Mouse (Mus musculus) brain, embryonic 14.5 days (tissue): ENCODE results near the gene Ptpn23.

ENCODE experiments used
- CTCF ChIP-seq: fragments of 200-500 bp; IDR thresholded peaks from 2 replicates; pipeline ENCODE4 v1.5.1; 2012; ENCODE audit warnings: inconsistent platforms, mild to moderate bottlenecking, moderate library complexity, borderline replicate concordance; ENCODE audit not compliant: insufficient read depth, insufficient read length; ENCODE audit errors: extremely low read depth
- POLR2A ChIP-seq: fragments of 200-500 bp; IDR thresholded peaks from 2 replicates; pipeline ENCODE4 v1.6.1; 2012; ENCODE audit warnings: mild to moderate bottlenecking, inconsistent platforms, borderline replicate concordance; ENCODE audit not compliant: poor library complexity, insufficient read depth, insufficient read length, severe bottlenecking; ENCODE audit errors: extremely low read depth

DNA sequence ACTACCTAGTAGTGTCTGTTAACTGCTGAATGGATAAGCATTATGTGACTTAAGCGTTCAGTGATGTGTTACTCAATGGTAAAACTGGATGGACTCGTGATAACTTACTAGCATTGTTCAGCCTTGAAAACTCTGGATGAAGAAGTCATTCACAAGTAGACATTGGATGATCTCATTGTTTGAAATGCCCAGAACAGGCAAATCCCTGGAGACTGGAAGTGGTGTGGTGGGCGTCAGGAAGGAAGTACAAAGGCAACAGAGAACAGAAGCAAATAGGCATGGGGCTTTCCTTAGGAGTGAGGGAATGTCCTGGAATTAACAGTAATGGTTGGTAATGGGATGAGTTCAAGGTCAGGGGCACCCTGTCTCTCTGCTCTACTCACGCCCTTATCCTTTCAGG, 59.1 kb downstream of the Ptpn23 start:
- TF ChIP-seq POLR2A (no peak), CTCF (no peak)
